Mouse (Mus musculus): ENCODE data around the gene Fam13c. TPM values are rescaled to one million over a fixed set of nuclear protein-coding genes. Genes with fewer than 3 reads are reported as not detected.

The Fam13c gene
- polyA plus RNA-seq, 1 experiment = not detected

DNA sequence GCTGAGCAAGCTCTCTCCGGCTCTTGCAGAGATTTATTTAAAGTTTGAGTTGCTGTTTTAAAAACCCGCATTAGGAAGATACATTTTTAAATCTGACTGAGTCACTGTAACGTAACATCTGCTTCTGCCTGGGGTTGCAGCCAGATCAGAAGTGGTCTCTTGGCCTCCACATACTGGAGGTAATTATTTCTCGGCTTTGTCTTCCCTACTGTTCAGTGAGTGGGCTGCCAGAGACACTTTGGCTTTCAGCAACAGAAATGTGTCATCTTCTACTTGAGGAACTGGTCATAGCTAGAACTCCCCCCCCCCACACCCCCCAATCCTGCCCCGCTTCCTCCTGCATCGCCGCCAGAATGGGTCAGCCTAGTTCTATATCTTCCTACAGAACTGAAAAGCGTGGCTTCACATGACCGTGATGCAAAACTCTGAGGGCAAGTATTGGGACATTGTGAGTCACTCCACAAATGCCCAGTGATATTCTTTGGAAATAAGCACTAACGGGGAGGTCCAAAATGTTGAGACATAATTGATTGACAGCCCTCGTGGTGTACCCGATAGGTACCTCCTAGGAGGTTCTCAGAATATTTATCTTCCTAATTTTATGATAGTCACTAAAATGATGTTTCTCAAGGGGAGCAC is 90.0 kb downstream of the Fam13c start:
- 47% methylated on average over 12 of the region's 12 CpGs for WGBS
- peaks cover 21% of the 10 kb centered on the region for H3K4me1 ChIP-seq (ENCODE audit: control insufficient read depth, insufficient read depth, low read length)
- H3K27ac ChIP-seq (ENCODE audit: insufficient read depth, low read depth, low read length) = 0 out of 2 replicates have a peak overlapping the region, but pooled peaks have one; percentile 27
- no peak overlapping the region for H3K4me3 ChIP-seq (ENCODE audit: insufficient read depth, low read depth, low read length)
- TF ChIP-seq POLR2A (IDR thresholded peaks at IDR 0.05; ENCODE audit: insufficient read depth, low read depth, low read length) (no peak), CTCF (IDR thresholded peaks at IDR 0.05; ENCODE audit: insufficient read depth, low read depth, low read length) (no peak)

DNA sequence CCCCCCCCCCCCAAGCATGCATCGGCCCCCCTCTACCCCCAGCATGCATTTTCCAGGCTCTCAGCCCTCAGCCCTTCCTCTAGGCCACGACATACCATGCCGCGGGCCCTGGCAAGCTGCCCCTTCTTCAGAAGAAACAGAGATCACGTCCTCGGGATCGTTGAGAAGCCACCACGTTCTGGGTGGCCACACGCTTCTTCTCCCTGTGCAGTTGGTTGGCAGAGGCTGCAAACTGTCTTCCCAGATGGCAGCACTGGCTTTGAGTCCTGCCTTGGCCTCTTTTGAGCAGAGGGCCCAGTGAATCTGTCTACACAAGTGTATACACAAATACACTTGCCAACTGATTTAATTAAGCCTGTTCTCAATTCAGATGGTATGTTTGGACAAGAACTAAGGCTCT is 92.0 kb downstream of the Fam13c start:
- 45% methylated on average over 9 of the region's 9 CpGs for WGBS
- TF ChIP-seq POLR2A (IDR thresholded peaks at IDR 0.05; ENCODE audit: insufficient read depth, low read depth, low read length) (no peak), CTCF (IDR thresholded peaks at IDR 0.05; ENCODE audit: insufficient read depth, low read depth, low read length) (no peak)
- Histone ChIP-seq H3K27ac (ENCODE audit: insufficient read depth, low read depth, low read length) (no peak overlapping the region), H3K4me1 (ENCODE audit: control insufficient read depth, insufficient read depth, low read length) (peaks cover 21% of the 10 kb centered on the region), H3K4me3 (ENCODE audit: insufficient read depth, low read depth, low read length) (no peak overlapping the region)

DNA sequence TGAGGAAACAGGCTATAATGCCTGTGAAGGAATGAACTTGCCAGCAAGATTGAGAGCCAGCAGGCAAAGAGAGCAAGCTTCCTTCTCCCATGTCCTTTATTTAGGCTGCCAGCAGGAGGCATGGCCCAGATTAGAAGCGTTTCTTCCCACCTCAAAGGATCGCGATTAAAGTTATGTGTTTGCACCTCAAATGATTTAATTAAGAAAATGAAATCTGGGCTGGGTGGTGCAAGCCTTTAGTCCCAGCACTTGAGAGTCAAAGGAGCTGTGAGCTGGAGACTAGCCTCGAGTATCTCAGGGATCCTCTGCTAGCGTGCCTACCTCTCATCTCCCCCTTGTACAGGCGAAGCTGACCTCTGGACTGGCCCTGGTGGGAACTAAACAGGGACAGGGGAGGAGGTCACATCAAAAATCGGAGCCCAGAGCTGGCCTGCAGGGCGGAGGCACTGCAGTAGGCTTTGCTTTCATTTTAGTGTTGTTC is 93.1 kb downstream of the Fam13c start:
- TF ChIP-seq CTCF (IDR thresholded peaks at IDR 0.05; ENCODE audit: insufficient read depth, low read depth, low read length) = no peak
- no peak for TF ChIP-seq POLR2A (IDR thresholded peaks at IDR 0.05; ENCODE audit: insufficient read depth, low read depth, low read length)
- peaks cover 21% of the 10 kb centered on the region for H3K4me1 ChIP-seq (ENCODE audit: control insufficient read depth, insufficient read depth, low read length)
- peak overlapping the region; percentile 76 for H3K27ac ChIP-seq (ENCODE audit: insufficient read depth, low read depth, low read length)
- H3K4me3 ChIP-seq (ENCODE audit: insufficient read depth, low read depth, low read length) = no peak overlapping the region
- 42% methylated on average over 8 of the region's 8 CpGs for WGBS

DNA sequence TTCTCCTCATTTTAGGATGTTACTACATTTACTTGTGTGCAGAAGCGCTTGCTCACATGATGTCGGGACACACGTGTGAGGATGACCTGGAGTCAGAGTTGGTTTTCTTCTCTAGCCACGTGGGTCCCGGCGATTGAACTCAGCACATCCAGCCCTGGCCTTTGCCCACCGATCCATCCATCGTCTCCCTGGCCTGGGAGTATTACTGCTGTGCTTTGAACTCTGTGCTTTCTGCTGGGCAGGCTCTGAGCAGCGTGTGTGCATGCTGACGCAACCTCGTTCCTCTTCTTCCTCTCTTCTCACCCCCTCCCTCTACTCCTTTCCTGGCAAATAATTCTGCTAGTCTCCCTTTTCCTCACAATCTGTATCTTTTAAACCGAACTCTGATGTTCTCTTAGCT is 93.7 kb downstream of the Fam13c start:
- Histone ChIP-seq H3K4me3 (ENCODE audit: insufficient read depth, low read depth, low read length) (no peak overlapping the region), H3K27ac (ENCODE audit: insufficient read depth, low read depth, low read length) (peak overlapping the region; percentile 32; the same call in 1 of the 2 replicates), H3K4me1 (ENCODE audit: control insufficient read depth, insufficient read depth, low read length) (peaks cover 21% of the 10 kb centered on the region)
- WGBS = 83% methylated on average over 12 of the region's 12 CpGs
- TF ChIP-seq CTCF (IDR thresholded peaks at IDR 0.05; ENCODE audit: insufficient read depth, low read depth, low read length) (no peak), POLR2A (IDR thresholded peaks at IDR 0.05; ENCODE audit: insufficient read depth, low read depth, low read length) (no peak)

DNA sequence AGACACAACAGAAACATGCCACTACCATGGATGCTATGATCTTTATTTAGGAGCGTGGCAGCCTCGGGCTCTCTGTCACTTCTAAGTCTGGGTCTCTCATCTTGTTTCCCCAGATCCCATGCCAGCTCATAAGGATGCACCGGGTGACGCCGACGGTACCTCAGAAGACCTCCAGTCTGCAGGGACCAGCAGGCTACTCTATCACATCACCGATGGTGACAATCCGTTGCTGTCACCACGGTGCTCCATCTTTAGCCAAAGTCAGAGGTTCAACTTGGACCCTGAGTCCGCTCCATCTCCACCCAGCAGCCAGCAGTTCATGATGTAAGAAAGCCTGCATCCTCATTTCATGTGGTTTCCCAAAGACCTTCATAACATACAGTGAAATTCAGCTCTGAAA is 94.3 kb downstream of the Fam13c start:
- Histone ChIP-seq H3K4me3 (ENCODE audit: insufficient read depth, low read depth, low read length) (no peak overlapping the region), H3K4me1 (ENCODE audit: control insufficient read depth, insufficient read depth, low read length) (peaks cover 16% of the 10 kb centered on the region), H3K27ac (ENCODE audit: insufficient read depth, low read depth, low read length) (no peak overlapping the region)
- WGBS = 93% methylated on average over 10 of the region's 10 CpGs
- no peak for TF ChIP-seq CTCF (IDR thresholded peaks at IDR 0.05; ENCODE audit: insufficient read depth, low read depth, low read length)
- no peak for TF ChIP-seq POLR2A (IDR thresholded peaks at IDR 0.05; ENCODE audit: insufficient read depth, low read depth, low read length)

DNA sequence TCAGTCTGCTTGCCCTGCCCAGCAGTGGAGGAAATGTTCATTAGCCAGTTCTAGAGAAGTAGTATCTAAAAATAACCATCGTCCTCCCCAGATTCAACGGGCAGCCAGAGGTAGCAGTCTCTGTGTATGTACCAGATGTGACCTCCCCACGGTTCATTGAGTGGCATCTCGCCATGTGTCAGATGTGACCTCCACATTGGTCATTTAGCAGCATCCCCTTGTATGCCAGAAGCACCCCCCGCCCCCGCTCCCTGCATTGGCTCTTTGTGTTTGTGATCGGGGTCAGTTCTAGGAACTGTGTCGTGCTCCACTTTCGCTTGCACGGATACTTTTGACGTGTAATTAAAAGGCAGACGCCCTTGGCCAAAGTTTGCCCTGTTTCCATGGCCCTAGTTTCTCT is 95.1 kb downstream of the Fam13c start:
- Histone ChIP-seq H3K27ac (ENCODE audit: insufficient read depth, low read depth, low read length) (no peak overlapping the region), H3K4me1 (ENCODE audit: control insufficient read depth, insufficient read depth, low read length) (peaks cover 13% of the 10 kb centered on the region), H3K4me3 (ENCODE audit: insufficient read depth, low read depth, low read length) (no peak overlapping the region)
- TF ChIP-seq POLR2A (IDR thresholded peaks at IDR 0.05; ENCODE audit: insufficient read depth, low read depth, low read length) (no peak), CTCF (IDR thresholded peaks at IDR 0.05; ENCODE audit: insufficient read depth, low read depth, low read length) (no peak)
- 90% methylated on average over 12 of the region's 12 CpGs for WGBS

DNA sequence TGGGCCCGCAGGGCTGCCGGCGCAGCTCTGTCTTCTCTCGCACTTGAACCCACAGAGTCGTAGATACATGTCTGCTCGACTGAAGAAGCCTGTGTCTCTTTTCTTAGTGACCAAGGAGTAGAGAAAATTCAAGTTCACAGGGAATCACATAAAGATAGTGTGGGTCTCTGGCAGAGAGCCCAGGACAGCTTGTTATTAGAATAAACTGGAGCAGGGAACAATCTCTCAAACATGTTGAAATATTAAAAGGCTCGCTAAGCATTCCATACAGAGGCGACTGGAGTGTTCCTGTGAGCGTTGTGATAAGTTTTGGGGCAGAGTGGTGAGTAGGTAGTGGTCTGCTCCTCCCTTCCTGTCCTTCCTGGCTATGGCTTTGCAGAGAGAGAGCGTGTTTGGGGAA is 97.4 kb downstream of the Fam13c start:
- WGBS = 67% methylated on average over 10 of the region's 10 CpGs
- H3K4me1 ChIP-seq (ENCODE audit: control insufficient read depth, insufficient read depth, low read length) = peaks cover 10% of the 10 kb centered on the region
- no peak for TF ChIP-seq CTCF (IDR thresholded peaks at IDR 0.05; ENCODE audit: insufficient read depth, low read depth, low read length)
- TF ChIP-seq POLR2A (IDR thresholded peaks at IDR 0.05; ENCODE audit: insufficient read depth, low read depth, low read length) = no peak
- H3K4me3 ChIP-seq (ENCODE audit: insufficient read depth, low read depth, low read length) = no peak overlapping the region
- H3K27ac ChIP-seq (ENCODE audit: insufficient read depth, low read depth, low read length) = no peak overlapping the region

DNA sequence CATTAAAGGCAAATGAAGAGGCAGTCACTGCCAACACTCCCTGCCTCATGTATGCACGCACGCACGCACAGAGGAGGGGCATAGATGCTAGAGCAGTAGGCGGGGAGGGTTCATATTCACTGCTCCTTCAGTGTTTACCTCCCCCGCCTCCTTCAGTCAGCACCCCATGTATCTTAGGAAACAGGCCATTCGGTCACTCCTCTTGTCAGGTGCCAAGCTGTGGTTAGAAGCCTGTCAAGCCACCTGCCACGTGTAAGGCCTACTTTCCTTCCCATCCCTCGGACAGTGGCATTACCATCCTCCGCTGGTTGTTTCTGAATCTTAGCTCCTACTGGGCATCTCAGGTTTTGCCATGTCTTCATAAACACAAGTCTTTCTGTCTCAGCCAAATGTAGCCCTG is 99.0 kb downstream of the Fam13c start:
- 87% methylated on average over 9 of the region's 9 CpGs for WGBS
- no peaks in the 10 kb centered on the region for H3K4me1 ChIP-seq (ENCODE audit: control insufficient read depth, insufficient read depth, low read length)
- TF ChIP-seq POLR2A (IDR thresholded peaks at IDR 0.05; ENCODE audit: insufficient read depth, low read depth, low read length) = no peak
- no peak for TF ChIP-seq CTCF (IDR thresholded peaks at IDR 0.05; ENCODE audit: insufficient read depth, low read depth, low read length)
- H3K27ac ChIP-seq (ENCODE audit: insufficient read depth, low read depth, low read length) = no peak overlapping the region
- H3K4me3 ChIP-seq (ENCODE audit: insufficient read depth, low read depth, low read length) = no peak overlapping the region

DNA sequence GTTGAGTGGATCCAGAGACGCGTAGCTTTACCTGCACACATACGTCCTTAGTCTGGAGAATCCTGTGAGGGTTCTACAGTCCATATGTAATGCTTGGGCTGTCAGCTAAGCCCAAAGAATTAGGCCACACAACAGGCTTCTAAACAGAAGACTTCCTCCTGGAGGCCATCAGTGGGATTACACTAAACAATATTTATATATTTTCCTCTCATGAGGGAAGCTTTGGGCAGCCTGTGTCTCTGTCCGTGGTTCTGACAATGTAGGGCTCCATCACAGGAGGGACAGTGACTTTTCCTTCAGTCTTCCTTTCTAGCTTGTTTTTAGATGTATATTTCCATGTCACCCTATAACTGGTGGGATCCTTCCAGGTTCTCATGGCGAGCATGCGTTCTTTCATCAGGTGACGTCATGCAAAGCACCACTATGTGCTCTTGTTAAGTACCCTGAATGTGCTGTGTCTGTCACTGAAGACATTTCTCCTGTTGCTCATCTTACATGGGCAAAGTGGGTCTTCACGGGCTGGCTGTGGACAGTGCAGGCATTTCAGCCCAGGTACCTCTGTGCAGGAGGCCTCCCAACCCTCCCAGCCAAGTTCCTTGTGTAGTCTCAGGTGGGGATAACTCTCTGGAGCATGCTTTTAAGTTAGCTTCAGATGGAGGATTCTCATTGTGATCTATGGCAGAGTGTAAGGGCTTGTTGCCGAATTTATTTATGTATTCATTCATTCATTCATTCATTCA is 100.3 kb downstream of the Fam13c start:
- Histone ChIP-seq H3K4me3 (ENCODE audit: insufficient read depth, low read depth, low read length) (no peak overlapping the region), H3K4me1 (ENCODE audit: control insufficient read depth, insufficient read depth, low read length) (no peaks in the 10 kb centered on the region), H3K27ac (ENCODE audit: insufficient read depth, low read depth, low read length) (no peak overlapping the region)
- TF ChIP-seq CTCF (IDR thresholded peaks at IDR 0.05; ENCODE audit: insufficient read depth, low read depth, low read length) = no peak
- TF ChIP-seq POLR2A (IDR thresholded peaks at IDR 0.05; ENCODE audit: insufficient read depth, low read depth, low read length) = no peak
- 86% methylated on average over 9 of the region's 9 CpGs for WGBS

Measured in olfactory bulb, adult 2 months (tissue).